Mouse (Mus musculus) embryonic facial prominence, embryonic 10.5 days (tissue): ENCODE results near the gene Lrpap1. TPM values are rescaled to one million over a fixed set of nuclear protein-coding genes. Genes with fewer than 3 reads are reported as not detected.
A peak's percentile ranks its signal among the peaks of the same experiment; 100 is the strongest.

Source experiments
- DNase-seq: peaks from one replicate; pipeline ENCODE4 v3.0.0-alpha.2; 2017; ENCODE audit warnings: low spot score
- H3K27ac ChIP-seq: fragments of 300-500 bp; sonication (generic); replicated peaks from 2 replicates; pipeline ENCODE4 v1.5.1; 2016; ENCODE audit warnings: mild to moderate bottlenecking
- H3K27me3 ChIP-seq: fragments of 300-500 bp; sonication (generic); replicated peaks from 2 replicates; pipeline ENCODE4 v1.6.1; 2016; ENCODE audit warnings: low read depth, mild to moderate bottlenecking; ENCODE audit not compliant: poor library complexity, severe bottlenecking
- H3K36me3 ChIP-seq: fragments of 300-500 bp; sonication (generic); replicated peaks from 2 replicates; pipeline ENCODE4 v1.6.1; 2016; ENCODE audit warnings: mild to moderate bottlenecking, moderate library complexity
- H3K4me1 ChIP-seq: fragments of 300-500 bp; sonication (generic); 2 replicates; pipeline ENCODE4 v1.6.1; 2016
- H3K4me3 ChIP-seq: fragments of 300-500 bp; sonication (generic); 2 replicates; pipeline ENCODE4 v1.5.1; 2016; ENCODE audit warnings: mild to moderate bottlenecking, moderate library complexity
- H3K9me3 ChIP-seq: fragments of 300-500 bp; sonication (generic); 2 replicates; pipeline ENCODE4 v1.6.1; 2016; ENCODE audit warnings: mild to moderate bottlenecking
- WGBS: fragments of 180-500 bp; shearing (Covaris S2); methylation state at CpG from one replicate; pipeline ENCODE4 v1.1.7; 2016; 5-methylcytosine and 5-hydroxymethylcytosine counted together
- polyA plus RNA-seq: library from polyadenylated mRNA; unstranded; fragments of >200 nt; fragmentation: Nextera tagmentation; extraction: Ambion mirVana; gene quantifications from 2 replicates; pipeline ENCODE4 v1.2.1, GENCODE M21; 2016

Gene Lrpap1
- 72.4 and 74.2 TPM in 2 replicates for polyA plus RNA-seq

DNA sequence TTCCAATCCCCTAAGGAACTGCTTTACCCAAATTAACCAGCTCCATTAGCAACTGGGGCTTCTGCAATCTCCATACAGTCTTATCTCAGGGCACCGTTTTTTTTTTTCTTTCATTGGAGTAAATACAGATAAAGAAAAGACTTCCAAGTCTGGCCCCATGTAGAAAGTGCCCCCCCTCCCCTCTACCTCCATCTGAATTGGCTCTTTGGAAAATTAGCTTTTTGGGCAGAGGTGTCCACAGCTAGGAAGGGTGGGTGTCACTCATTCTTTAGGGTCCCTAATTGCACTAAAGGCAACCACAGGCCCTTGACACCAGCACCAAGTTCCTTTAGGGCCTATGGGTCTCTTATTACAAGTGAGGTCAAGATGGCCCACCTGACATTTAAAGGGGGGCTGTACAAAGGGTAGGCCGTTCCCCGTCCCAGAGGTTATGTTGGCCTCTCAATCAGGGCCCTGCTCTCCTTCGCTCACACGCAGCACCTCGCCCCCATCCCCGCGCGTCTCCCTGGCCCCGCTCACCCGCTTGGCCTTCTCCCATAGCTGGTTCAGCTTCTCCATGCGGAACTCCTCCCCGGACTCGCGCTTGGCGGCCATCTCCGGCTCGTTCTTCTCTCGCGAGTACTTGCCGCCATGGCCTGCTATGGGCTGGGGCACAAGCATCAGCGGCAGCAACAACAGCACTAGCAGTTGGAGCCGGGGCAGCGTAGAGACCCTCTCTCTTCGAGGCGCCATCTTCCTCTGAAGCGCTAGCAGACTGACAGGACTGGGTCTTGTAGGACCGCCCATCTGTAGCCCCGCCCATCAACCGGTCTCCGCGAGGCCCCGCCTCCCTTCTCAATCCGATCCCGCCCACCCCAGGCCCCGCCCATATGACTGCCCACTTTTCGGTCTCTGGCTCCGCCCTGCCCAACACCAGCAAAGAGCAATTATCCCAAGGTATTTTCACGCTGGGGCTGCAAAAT lies at the start of gene Lrpap1:
Gene Lrpap1 (minus strand): TSS at position 807 of the 962 bp plus-strand sequence.
- peak; percentile 97 for DNase-seq
- under 1% methylated on average over 39 of the region's 39 CpGs for WGBS
- peaks cover 24% of the 10 kb centered on the region for H3K36me3 ChIP-seq

DNA sequence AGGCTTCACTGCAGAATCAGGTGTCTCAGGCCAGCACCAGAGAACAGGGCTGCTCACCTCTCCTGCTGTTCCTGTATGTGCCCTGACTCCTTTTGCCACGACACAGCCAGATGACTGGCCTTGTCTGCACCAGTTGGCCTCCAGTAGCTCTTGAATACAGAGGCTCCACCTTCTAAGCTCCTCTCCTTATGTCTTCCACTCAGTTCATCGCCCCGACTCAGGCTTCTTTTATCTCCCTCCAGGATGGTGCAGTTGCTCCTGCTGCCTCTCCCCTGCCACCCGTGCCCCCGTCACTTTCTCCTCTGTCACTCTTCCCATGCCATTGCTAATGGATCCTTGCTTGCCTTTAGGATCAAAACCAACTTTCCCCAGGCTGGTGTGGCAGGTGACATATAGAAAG lies 44.4 kb upstream of the Lrpap1 start:
- no peak for DNase-seq
- Histone ChIP-seq H3K27me3 (peaks cover 14% of the 10 kb centered on the region), H3K9me3 (peaks cover 8% of the 10 kb centered on the region; the same call in 1 of the 2 replicates), H3K36me3 (no peaks in the 10 kb centered on the region), H3K27ac (no peak overlapping the region), H3K4me1 (peaks cover 12% of the 10 kb centered on the region), H3K4me3 (no peak overlapping the region)
- WGBS, result 84% methylated on average over 5 of the region's 5 CpGs

More for the DNA sequence above, at the start of gene Lrpap1:
- Histone ChIP-seq H3K4me3 (peak within 1 kb of the TSS; percentile 86), H3K27me3 (peaks cover 6% of the 10 kb centered on the region; the same call in 1 of the 2 replicates), H3K27ac (peak within 1 kb of the TSS; percentile 88), H3K9me3 (no peaks in the 10 kb centered on the region), H3K4me1 (peaks cover 30% of the 10 kb centered on the region)

GRCm38 (mm10) chr5:35149526-35149925 lies 44.0 kb upstream of the Lrpap1 start:
- H3K36me3 ChIP-seq, result no peaks in the 10 kb centered on the region
- peaks cover 12% of the 10 kb centered on the region for H3K4me1 ChIP-seq
- H3K27me3 ChIP-seq, result peaks cover 10% of the 10 kb centered on the region
- 84% methylated on average over 4 of the region's 4 CpGs for WGBS
- peaks cover 8% of the 10 kb centered on the region; the same call in 1 of the 2 replicates for H3K9me3 ChIP-seq
- no peak overlapping the region for H3K27ac ChIP-seq
- DNase-seq, result no peak
- no peak overlapping the region for H3K4me3 ChIP-seq

DNA sequence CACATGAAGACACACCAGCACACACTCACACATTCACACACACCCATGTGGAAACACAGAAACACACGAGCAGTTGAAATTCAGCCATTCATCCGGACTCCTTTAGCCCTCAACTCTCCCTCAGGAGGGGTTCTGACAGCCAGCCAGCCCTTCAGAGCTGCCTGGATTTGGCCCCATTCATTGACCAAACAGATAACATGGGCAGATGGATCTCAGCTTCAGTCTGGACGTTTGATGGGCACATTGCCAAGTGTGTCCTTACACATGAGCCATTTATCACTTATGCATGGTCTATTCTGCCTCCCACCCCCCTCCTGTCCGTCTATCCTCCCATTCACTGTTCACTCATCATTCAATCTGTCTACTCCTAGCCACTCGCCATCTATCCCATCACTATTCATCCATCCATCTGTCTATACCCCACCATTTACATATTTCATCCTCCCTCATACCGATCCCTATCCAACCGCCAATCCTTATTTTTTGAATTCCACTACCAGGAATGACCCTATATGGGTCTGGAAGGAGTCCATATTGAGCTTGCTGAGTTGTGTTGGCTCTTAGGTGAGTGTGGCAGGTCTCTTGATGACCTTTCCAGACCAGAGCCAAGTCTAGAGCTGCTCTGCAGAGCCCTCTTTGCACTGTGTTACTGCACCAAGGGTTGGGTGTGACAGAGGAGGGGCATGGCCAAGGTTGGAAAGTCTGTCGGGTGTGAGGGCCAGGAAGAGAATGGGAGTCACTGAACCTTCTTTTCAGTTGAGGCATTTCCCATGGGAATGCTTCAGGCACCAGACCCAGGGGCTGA lies 42.6 kb upstream of the Lrpap1 start:
- Histone ChIP-seq H3K27me3 (peaks cover 5% of the 10 kb centered on the region), H3K9me3 (peaks cover 8% of the 10 kb centered on the region; the same call in 1 of the 2 replicates), H3K4me1 (peaks cover 18% of the 10 kb centered on the region), H3K4me3 (no peak overlapping the region), H3K27ac (no peak overlapping the region), H3K36me3 (no peaks in the 10 kb centered on the region)
- no peak for DNase-seq
- WGBS, result 82% methylated on average over 8 of the region's 8 CpGs

DNA sequence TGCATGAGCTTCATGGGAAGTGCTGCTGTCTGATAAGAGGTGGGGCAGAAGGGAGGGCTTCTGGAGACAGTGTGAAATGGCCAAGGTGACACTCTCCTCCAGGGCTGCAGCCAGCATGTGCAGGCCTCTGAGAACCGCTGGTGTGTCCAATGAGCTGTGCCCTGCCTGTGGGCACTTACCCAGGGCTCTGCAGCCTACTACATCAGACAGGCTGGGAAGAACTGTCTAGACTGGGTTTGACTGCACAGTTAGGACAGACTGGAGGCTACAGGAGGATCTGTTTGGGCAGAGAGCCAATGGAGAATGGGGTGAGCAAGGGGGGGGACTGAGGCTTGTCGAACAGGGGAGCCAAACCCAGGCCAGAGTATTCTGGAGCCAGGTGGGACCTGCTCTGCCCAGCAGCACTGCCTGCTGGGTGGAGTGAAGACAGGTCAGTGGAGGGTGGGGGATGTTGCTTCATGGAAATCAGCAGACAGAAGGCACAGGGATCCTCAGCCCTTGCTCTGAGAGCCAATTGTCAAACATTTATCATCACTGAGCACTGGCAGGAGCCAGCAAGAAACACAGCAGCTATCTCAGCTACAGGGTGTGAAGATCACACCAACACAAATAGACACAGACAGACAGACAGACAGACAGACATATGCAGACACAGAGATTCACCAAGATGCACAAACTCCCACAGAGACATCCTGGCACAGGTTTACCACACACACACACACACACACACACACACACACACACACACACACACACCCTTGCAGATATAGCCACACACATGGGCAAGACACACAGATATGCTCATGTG lies 41.8 kb upstream of the Lrpap1 start:
- H3K4me3 ChIP-seq, result no peak overlapping the region
- 0 out of 2 replicates have a peak overlapping the region, but pooled peaks have one; percentile 35 for H3K27ac ChIP-seq
- peaks cover 5% of the 10 kb centered on the region for H3K27me3 ChIP-seq
- no peaks in the 10 kb centered on the region for H3K36me3 ChIP-seq
- peaks cover 8% of the 10 kb centered on the region; the same call in 1 of the 2 replicates for H3K9me3 ChIP-seq
- no peak for DNase-seq
- H3K4me1 ChIP-seq, result peaks cover 19% of the 10 kb centered on the region
- WGBS, result 67% methylated on average over 2 of the region's 2 CpGs

GRCm38 (mm10) chr5:35146747-35147146 lies 41.2 kb upstream of the Lrpap1 start:
- Histone ChIP-seq H3K4me3 (no peak overlapping the region), H3K4me1 (peaks cover 19% of the 10 kb centered on the region), H3K9me3 (peaks cover 8% of the 10 kb centered on the region; the same call in 1 of the 2 replicates), H3K27ac (no peak overlapping the region), H3K36me3 (no peaks in the 10 kb centered on the region), H3K27me3 (peaks cover 5% of the 10 kb centered on the region)
- 67% methylated on average over 2 of the region's 2 CpGs for WGBS
- DNase-seq, result no peak

DNA sequence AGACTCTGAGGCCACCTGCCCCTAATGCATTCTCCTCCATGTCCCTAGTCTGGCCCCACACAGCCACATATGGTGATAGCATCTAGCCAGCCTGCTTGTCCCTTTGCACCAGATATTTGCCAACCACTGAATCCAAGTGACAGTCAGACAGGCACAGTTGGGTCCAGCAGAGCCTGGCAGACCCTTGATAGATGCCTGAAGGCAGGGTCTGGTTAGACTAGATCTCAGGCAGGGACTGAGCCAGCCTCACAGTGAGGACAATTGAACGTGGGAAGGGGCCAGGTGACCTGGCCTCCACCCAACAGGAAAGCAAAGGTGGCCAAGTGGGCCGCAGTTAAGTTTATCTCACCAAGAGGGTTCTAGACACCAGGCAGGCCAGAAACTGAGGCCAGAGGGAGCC lies 39.1 kb upstream of the Lrpap1 start:
- H3K27ac ChIP-seq, result no peak overlapping the region
- no peak overlapping the region for H3K4me3 ChIP-seq
- WGBS, result 88% methylated on average over 2 of the region's 2 CpGs
- DNase-seq, result no peak
- peaks cover 26% of the 10 kb centered on the region for H3K4me1 ChIP-seq
- no peaks in the 10 kb centered on the region for H3K36me3 ChIP-seq
- H3K9me3 ChIP-seq, result no peaks in the 10 kb centered on the region
- peaks cover 5% of the 10 kb centered on the region for H3K27me3 ChIP-seq

GRCm38 (mm10) chr5:35143460-35144245 lies 38.1 kb upstream of the Lrpap1 start:
- no peak overlapping the region for H3K4me3 ChIP-seq
- H3K9me3 ChIP-seq, result no peaks in the 10 kb centered on the region
- peaks cover 26% of the 10 kb centered on the region for H3K4me1 ChIP-seq
- peaks cover 5% of the 10 kb centered on the region; the same call in 1 of the 2 replicates for H3K27me3 ChIP-seq
- DNase-seq, result no peak
- no peak overlapping the region for H3K27ac ChIP-seq
- no peaks in the 10 kb centered on the region for H3K36me3 ChIP-seq
- WGBS, result 54% methylated on average over 10 of the region's 10 CpGs

GRCm38 (mm10) chr5:35142910-35143309 lies 37.3 kb upstream of the Lrpap1 start:
- H3K4me3 ChIP-seq, result no peak overlapping the region
- DNase-seq, result no peak
- peaks cover 5% of the 10 kb centered on the region; the same call in 1 of the 2 replicates for H3K27me3 ChIP-seq
- no peaks in the 10 kb centered on the region for H3K36me3 ChIP-seq
- H3K9me3 ChIP-seq, result no peaks in the 10 kb centered on the region
- WGBS, result 15% methylated on average over 1 of the region's 1 CpGs
- peaks cover 26% of the 10 kb centered on the region for H3K4me1 ChIP-seq
- H3K27ac ChIP-seq, result no peak overlapping the region

GRCm38 (mm10) chr5:35141316-35141715 lies 35.8 kb upstream of the Lrpap1 start:
- DNase-seq, result no peak
- Histone ChIP-seq H3K4me1 (peaks cover 19% of the 10 kb centered on the region), H3K4me3 (no peak overlapping the region), H3K27me3 (no peaks in the 10 kb centered on the region; the same call in 1 of the 2 replicates), H3K9me3 (no peaks in the 10 kb centered on the region), H3K36me3 (no peaks in the 10 kb centered on the region), H3K27ac (no peak overlapping the region)
- WGBS, result 55% methylated on average over 3 of the region's 3 CpGs

- Histone ChIP-seq H3K4me1 (peaks cover 12% of the 10 kb centered on the region), H3K9me3 (no peaks in the 10 kb centered on the region), H3K27ac (no peak overlapping the region), H3K27me3 (no peaks in the 10 kb centered on the region; the same call in 1 of the 2 replicates), H3K36me3 (no peaks in the 10 kb centered on the region), H3K4me3 (no peak overlapping the region)
- no peak for DNase-seq
- 90% methylated on average over 11 of the region's 11 CpGs for WGBS
Observed at GRCm38 (mm10) chr5:35138183-35138611, 32.6 kb upstream of the Lrpap1 start.
